Mouse (Mus musculus) liver, postnatal 0 days (tissue): ENCODE results near the gene Fbxl5.

Source experiments
- CTCF ChIP-seq: sonication (generic); IDR thresholded peaks from 2 replicates; pipeline ENCODE4 v1.5.1; 2016; ENCODE audit warnings: antibody characterized with exemption, low read depth
- EP300 ChIP-seq: IDR thresholded peaks from 2 replicates; pipeline ENCODE4 v1.6.1; 2016; ENCODE audit warnings: antibody characterized with exemption, low read depth, mild to moderate bottlenecking

DNA sequence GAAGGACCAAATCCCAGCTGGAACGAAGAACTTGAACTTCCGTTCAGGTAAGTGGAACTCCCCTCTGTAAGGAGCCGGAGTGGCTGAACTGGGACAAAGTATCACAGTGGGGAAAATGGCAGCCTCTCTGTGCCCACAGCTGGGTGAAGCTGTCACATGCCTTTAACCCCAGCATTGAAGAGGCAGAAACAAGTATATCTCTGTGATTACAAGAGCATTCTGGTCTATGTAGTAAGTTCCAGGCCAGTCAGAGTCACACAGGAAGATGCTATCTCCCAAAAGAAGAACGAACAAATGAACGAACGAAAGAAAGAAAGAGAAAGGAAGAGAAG, 99.0 kb downstream of the Fbxl5 start:
- TF ChIP-seq CTCF, result no peak
- no peak for TF ChIP-seq EP300
